Mouse (Mus musculus) kidney, embryonic 16.5 days (tissue): ENCODE measurements around the gene Rab3gap2. TPM values are rescaled to one million over a fixed set of nuclear protein-coding genes. Genes with fewer than 3 reads are reported as not detected.
A peak's percentile ranks its signal among the peaks of the same experiment; 100 is the strongest.

ENCODE experiments used
- ATAC-seq: fragments of 200-750 bp; cut with Nextera tagmentation; 2 replicates; pipeline ENCODE4 v1.8.0; 2017; ENCODE audit warnings: moderate TSS enrichment; ENCODE audit not compliant: low FRiP score, low TSS enrichment
- H3K27ac ChIP-seq: fragments of 300-500 bp; sonication (generic); 2 replicates; pipeline ENCODE4 v1.5.1; 2014; ENCODE audit warnings: low read length
- H3K27me3 ChIP-seq: fragments of 300-500 bp; sonication (generic); 2 replicates; pipeline ENCODE4 v1.6.1; 2014; ENCODE audit warnings: low read length, control low read depth, mixed read lengths; ENCODE audit not compliant: insufficient read depth
- H3K36me3 ChIP-seq: fragments of 300-500 bp; sonication (generic); 2 replicates; pipeline ENCODE4 v1.6.1; 2014; ENCODE audit warnings: low read length, control low read depth, mixed read lengths; ENCODE audit not compliant: insufficient read depth
- H3K4me1 ChIP-seq: fragments of 300-500 bp; sonication (generic); 2 replicates; pipeline ENCODE4 v1.6.1; 2014; ENCODE audit warnings: low read length, control low read depth, mixed read lengths; ENCODE audit not compliant: insufficient read depth
- H3K4me2 ChIP-seq: fragments of 300-500 bp; sonication (generic); replicated peaks from 2 replicates; pipeline ENCODE4 v1.6.1; 2014; ENCODE audit warnings: low read depth, low read length
- H3K4me3 ChIP-seq: fragments of 300-500 bp; sonication (generic); 2 replicates; pipeline ENCODE4 v1.5.1; 2014; ENCODE audit warnings: mild to moderate bottlenecking, low read length
- H3K9ac ChIP-seq: fragments of 300-500 bp; sonication (generic); replicated peaks from 2 replicates; pipeline ENCODE4 v1.6.1; 2014; ENCODE audit warnings: low read length
- H3K9me3 ChIP-seq: fragments of 300-500 bp; sonication (generic); 2 replicates; pipeline ENCODE4 v1.6.1; 2016; ENCODE audit warnings: low read length, control low read depth
- WGBS: fragments of 180-500 bp; shearing (Covaris S2); extraction: QIAGEN DNeasy Blood & Tissue Kit; methylation state at CpG from one replicate; pipeline ENCODE4 v1.1.7; 2014; 5-methylcytosine and 5-hydroxymethylcytosine counted together
- polyA plus RNA-seq: library from polyadenylated mRNA; unstranded; fragments of >200 nt; fragmentation: Nextera tagmentation; extraction: Ambion mirVana; gene quantifications from 2 replicates; pipeline ENCODE4 v1.2.1, GENCODE M21; 2015

Gene Rab3gap2
- polyA plus RNA-seq, 1 experiment from 2014 or later: 23.8 TPM

GRCm38 (mm10) chr1:185248728-185249127 is 44.8 kb downstream of the Rab3gap2 start:
- no peak for ATAC-seq
- H3K27me3 ChIP-seq: no peaks in the 10 kb centered on the region
- H3K27ac ChIP-seq: no peak overlapping the region
- H3K4me3 ChIP-seq: no peak overlapping the region
- H3K9me3 ChIP-seq: no peaks in the 10 kb centered on the region
- H3K4me2 ChIP-seq: no peak overlapping the region
- peaks cover 50% of the 10 kb centered on the region for H3K36me3 ChIP-seq
- peaks cover 7% of the 10 kb centered on the region; the same call in 1 of the 2 replicates for H3K4me1 ChIP-seq
- H3K9ac ChIP-seq: no peak overlapping the region
- WGBS: 67% methylated on average over 8 of the region's 8 CpGs

DNA sequence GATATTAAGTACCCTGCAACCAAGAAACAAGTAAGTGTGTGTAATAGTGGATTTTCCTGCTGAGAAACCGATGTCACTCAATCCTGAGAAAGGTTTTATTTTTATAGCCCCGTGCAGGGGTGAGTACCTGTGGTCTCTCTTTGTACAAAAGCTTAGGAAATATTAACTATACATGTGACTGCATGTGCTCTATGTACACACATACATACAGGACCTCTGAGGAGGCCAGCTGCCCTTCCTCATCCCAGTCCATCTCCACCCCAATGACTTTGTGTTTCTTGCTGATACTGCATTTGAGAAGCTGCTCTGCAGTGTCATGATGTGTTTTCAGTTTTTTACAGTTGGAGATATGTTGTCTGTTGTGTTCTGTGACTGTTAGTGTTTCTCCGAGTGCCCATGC is 48.4 kb downstream of the Rab3gap2 start:
- H3K4me2 ChIP-seq: no peak overlapping the region
- 88% methylated on average over 3 of the region's 3 CpGs for WGBS
- peaks cover 4% of the 10 kb centered on the region; the same call in 1 of the 2 replicates for H3K4me1 ChIP-seq
- no peak overlapping the region for H3K4me3 ChIP-seq
- no peak overlapping the region for H3K9ac ChIP-seq
- no peak for ATAC-seq
- H3K36me3 ChIP-seq: peaks cover 53% of the 10 kb centered on the region
- H3K27me3 ChIP-seq: no peaks in the 10 kb centered on the region
- H3K27ac ChIP-seq: no peak overlapping the region
- no peaks in the 10 kb centered on the region for H3K9me3 ChIP-seq

- no peak overlapping the region for H3K4me2 ChIP-seq
- H3K4me3 ChIP-seq: no peak overlapping the region
- no peaks in the 10 kb centered on the region for H3K27me3 ChIP-seq
- H3K9ac ChIP-seq: no peak overlapping the region
- no peaks in the 10 kb centered on the region for H3K4me1 ChIP-seq
- ATAC-seq: no peak
- H3K27ac ChIP-seq: no peak overlapping the region
- H3K36me3 ChIP-seq: peaks cover 45% of the 10 kb centered on the region
- 72% methylated on average over 12 of the region's 12 CpGs for WGBS
- no peaks in the 10 kb centered on the region for H3K9me3 ChIP-seq
Measured at GRCm38 (mm10) chr1:185253140-185253892, 49.4 kb downstream of the Rab3gap2 start.

DNA sequence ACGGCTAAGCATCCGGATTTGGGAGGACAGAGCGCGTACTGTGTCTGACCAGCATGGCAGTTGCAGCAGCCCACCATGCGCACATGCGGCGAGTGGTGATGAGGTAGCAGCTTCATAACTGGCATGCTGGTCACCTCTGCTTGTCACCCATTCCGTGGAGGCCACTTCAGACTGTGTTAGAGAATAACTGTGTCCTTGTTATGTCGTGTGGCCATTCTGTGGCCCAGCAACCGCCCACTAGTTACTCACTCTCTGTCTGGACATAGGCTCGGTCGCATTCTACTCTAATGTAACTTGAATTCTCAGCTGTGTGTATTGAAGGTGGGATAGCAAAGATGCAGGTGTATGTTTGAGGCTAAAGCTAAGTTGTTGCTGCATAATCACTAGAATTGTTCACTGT is 51.4 kb downstream of the Rab3gap2 start:
- no peak overlapping the region for H3K27ac ChIP-seq
- peaks cover 43% of the 10 kb centered on the region for H3K36me3 ChIP-seq
- no peaks in the 10 kb centered on the region for H3K4me1 ChIP-seq
- no peaks in the 10 kb centered on the region for H3K9me3 ChIP-seq
- no peak overlapping the region for H3K9ac ChIP-seq
- no peaks in the 10 kb centered on the region for H3K27me3 ChIP-seq
- no peak overlapping the region for H3K4me3 ChIP-seq
- WGBS: 96% methylated on average over 12 of the region's 12 CpGs
- no peak for ATAC-seq
- no peak overlapping the region for H3K4me2 ChIP-seq

DNA sequence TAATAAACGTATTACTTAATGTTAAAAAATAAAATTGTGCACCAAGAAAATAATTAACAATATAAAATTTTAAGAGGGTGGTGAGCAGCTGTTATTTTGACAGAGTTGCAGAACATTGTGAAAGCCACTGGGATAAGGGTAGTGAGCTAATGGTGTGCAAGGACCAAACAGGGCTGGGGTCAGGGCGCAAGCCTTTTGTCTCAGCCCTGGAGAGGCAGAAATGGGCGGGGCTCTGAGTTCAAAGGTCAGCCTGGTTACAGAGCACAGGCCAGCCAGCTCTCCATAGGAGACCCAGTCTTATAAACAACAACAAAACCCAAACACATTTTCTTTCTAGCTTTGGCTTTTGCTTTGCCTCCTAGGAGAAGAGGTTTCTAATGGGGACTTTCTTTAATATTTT is 52.8 kb downstream of the Rab3gap2 start:
- H3K36me3 ChIP-seq: peaks cover 43% of the 10 kb centered on the region
- H3K27ac ChIP-seq: no peak overlapping the region
- no peak overlapping the region for H3K4me3 ChIP-seq
- no peaks in the 10 kb centered on the region for H3K4me1 ChIP-seq
- H3K4me2 ChIP-seq: no peak overlapping the region
- WGBS: 53% methylated on average over 3 of the region's 3 CpGs
- H3K9me3 ChIP-seq: no peaks in the 10 kb centered on the region
- ATAC-seq: no peak
- H3K9ac ChIP-seq: no peak overlapping the region
- no peaks in the 10 kb centered on the region for H3K27me3 ChIP-seq

DNA sequence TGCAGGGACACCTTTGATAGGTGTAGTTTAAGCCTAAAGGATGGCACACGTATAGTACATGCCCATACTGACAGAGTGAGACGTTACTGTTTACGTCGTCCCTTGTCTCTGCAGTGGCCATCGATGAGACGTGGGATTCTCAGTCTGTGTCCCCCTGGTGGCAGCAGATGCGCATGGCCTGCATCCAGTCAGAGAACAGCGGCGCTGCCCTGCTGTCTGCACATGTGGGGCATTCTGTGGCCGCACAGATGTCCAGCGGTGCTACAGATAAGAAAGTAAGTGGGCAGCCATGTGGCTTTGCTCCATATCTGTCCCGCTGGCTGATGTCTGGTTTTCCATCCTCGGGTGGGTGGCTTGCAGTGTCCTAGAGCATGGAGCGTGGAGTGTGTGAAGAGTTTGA is 58.6 kb downstream of the Rab3gap2 start:
- whole genome bisulfite sequencing: 65% methylated on average over 14 of the region's 14 CpGs
- H3K4me1 ChIP-seq: no peaks in the 10 kb centered on the region
- no peak overlapping the region for H3K4me2 ChIP-seq
- H3K4me3 ChIP-seq: no peak overlapping the region
- no peaks in the 10 kb centered on the region for H3K9me3 ChIP-seq
- peaks cover 52% of the 10 kb centered on the region for H3K36me3 ChIP-seq
- no peaks in the 10 kb centered on the region for H3K27me3 ChIP-seq
- H3K9ac ChIP-seq: no peak overlapping the region
- H3K27ac ChIP-seq: no peak overlapping the region
- 0 out of 2 replicates have a peak, but pooled peaks have one; percentile 12 for ATAC-seq

- Histone ChIP-seq H3K27me3 (no peaks in the 10 kb centered on the region), H3K27ac (no peak overlapping the region), H3K4me3 (no peak overlapping the region), H3K4me2 (no peak overlapping the region), H3K36me3 (peaks cover 51% of the 10 kb centered on the region), H3K4me1 (no peaks in the 10 kb centered on the region), H3K9me3 (no peaks in the 10 kb centered on the region), H3K9ac (no peak overlapping the region)
- 89% methylated on average over 4 of the region's 4 CpGs for WGBS
- no peak for ATAC-seq
Measured at GRCm38 (mm10) chr1:185268675-185269074, 64.8 kb downstream of the Rab3gap2 start.

GRCm38 (mm10) chr1:185270403-185271097 is 66.6 kb downstream of the Rab3gap2 start:
- H3K27ac ChIP-seq: no peak overlapping the region
- no peak overlapping the region for H3K4me2 ChIP-seq
- no peak overlapping the region for H3K9ac ChIP-seq
- no peaks in the 10 kb centered on the region for H3K4me1 ChIP-seq
- no peak overlapping the region for H3K4me3 ChIP-seq
- 89% methylated on average over 8 of the region's 8 CpGs for WGBS
- H3K27me3 ChIP-seq: no peaks in the 10 kb centered on the region
- H3K9me3 ChIP-seq: no peaks in the 10 kb centered on the region
- no peak for ATAC-seq
- H3K36me3 ChIP-seq: peaks cover 46% of the 10 kb centered on the region

DNA sequence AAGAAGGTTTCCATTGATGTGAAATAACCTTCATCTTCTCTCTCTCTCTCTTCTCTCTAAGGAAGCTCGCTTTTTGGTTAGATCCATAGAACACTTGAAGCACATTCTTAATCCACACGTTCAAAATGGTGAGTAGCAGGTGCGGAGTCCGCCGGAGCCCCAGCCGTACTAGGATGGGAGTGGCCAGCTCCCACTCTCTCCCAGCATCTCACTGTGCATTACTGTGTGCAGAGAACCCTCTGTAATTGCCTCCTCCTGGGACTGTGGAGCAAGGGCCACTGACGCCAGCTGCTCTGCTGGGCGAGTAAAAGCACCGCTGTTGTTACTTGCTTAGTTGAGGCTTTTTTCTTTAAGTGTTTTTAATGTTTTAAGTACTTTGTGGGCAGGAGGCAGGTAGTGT is 67.5 kb downstream of the Rab3gap2 start:
- H3K4me1 ChIP-seq: no peaks in the 10 kb centered on the region
- H3K9ac ChIP-seq: no peak overlapping the region
- no peaks in the 10 kb centered on the region for H3K27me3 ChIP-seq
- peaks cover 49% of the 10 kb centered on the region for H3K36me3 ChIP-seq
- H3K4me3 ChIP-seq: no peak overlapping the region
- H3K27ac ChIP-seq: no peak overlapping the region
- H3K4me2 ChIP-seq: no peak overlapping the region
- 85% methylated on average over 9 of the region's 9 CpGs for WGBS
- no peak for ATAC-seq
- H3K9me3 ChIP-seq: no peaks in the 10 kb centered on the region
